Mouse (Mus musculus) intestine, embryonic 15.5 days (tissue): Measurements from ENCODE around the gene Hps3. TPM values are rescaled to one million over a fixed set of nuclear protein-coding genes. Genes with fewer than 3 reads are reported as not detected.
A peak's percentile ranks its signal among the peaks of the same experiment; 100 is the strongest.

Experiments used
- ATAC-seq: fragments of 200-750 bp; cut with Nextera tagmentation; 2 replicates; pipeline ENCODE4 v1.8.0; 2017; ENCODE audit warnings: moderate TSS enrichment, moderate library complexity
- H3K27ac ChIP-seq: fragments of 300-500 bp; sonication (generic); 2 replicates; pipeline ENCODE4 v1.5.1; 2015; ENCODE audit warnings: mild to moderate bottlenecking, inconsistent platforms
- H3K27me3 ChIP-seq: fragments of 300-500 bp; sonication (generic); replicated peaks from 2 replicates; pipeline ENCODE4 v1.6.1; 2015; ENCODE audit warnings: inconsistent platforms
- H3K36me3 ChIP-seq: fragments of 300-500 bp; sonication (generic); 2 replicates; pipeline ENCODE4 v1.6.1; 2015; ENCODE audit warnings: inconsistent platforms
- H3K4me1 ChIP-seq: fragments of 300-500 bp; sonication (generic); replicated peaks from 2 replicates; pipeline ENCODE4 v1.6.1; 2015; ENCODE audit warnings: inconsistent platforms
- H3K4me2 ChIP-seq: fragments of 300-500 bp; sonication (generic); replicated peaks from 2 replicates; pipeline ENCODE4 v1.6.1; 2015; ENCODE audit warnings: mild to moderate bottlenecking, inconsistent platforms
- H3K4me3 ChIP-seq: fragments of 300-500 bp; sonication (generic); replicated peaks from 2 replicates; pipeline ENCODE4 v1.5.1; 2015; ENCODE audit warnings: inconsistent platforms
- H3K9ac ChIP-seq: fragments of 300-500 bp; sonication (generic); 2 replicates; pipeline ENCODE4 v1.6.1; 2015; ENCODE audit warnings: inconsistent platforms
- H3K9me3 ChIP-seq: fragments of 300-500 bp; sonication (generic); 2 replicates; pipeline ENCODE4 v1.6.1; 2016; ENCODE audit warnings: inconsistent platforms
- WGBS: fragments of 180-500 bp; shearing (Covaris S2); methylation state at CpG from one replicate; pipeline ENCODE4 v1.1.7; 2015; 5-methylcytosine and 5-hydroxymethylcytosine counted together
- polyA plus RNA-seq: library from polyadenylated mRNA; unstranded; fragments of >200 nt; fragmentation: Nextera tagmentation; extraction: Ambion mirVana; gene quantifications from 2 replicates; pipeline ENCODE4 v1.2.1, GENCODE M21; 2015

The Hps3 gene
- polyA plus RNA-seq, 1 experiment from 2014 or later, result 11.0 TPM

GRCm38 (mm10) chr3:20000806-20001205 is 34.3 kb downstream of the Hps3 start:
- Histone ChIP-seq H3K27me3 (no peaks in the 10 kb centered on the region), H3K4me2 (no peak overlapping the region), H3K4me1 (no peaks in the 10 kb centered on the region), H3K27ac (no peak overlapping the region), H3K36me3 (no peaks in the 10 kb centered on the region), H3K9me3 (no peaks in the 10 kb centered on the region), H3K4me3 (no peak overlapping the region), H3K9ac (no peak overlapping the region)
- 90% methylated on average over 4 of the region's 4 CpGs for WGBS
- ATAC-seq, result no peak

- no peak overlapping the region for H3K27ac ChIP-seq
- no peak for ATAC-seq
- H3K9ac ChIP-seq, result no peak overlapping the region
- WGBS, result 81% methylated on average over 2 of the region's 2 CpGs
- H3K9me3 ChIP-seq, result no peaks in the 10 kb centered on the region
- H3K4me3 ChIP-seq, result no peak overlapping the region
- no peaks in the 10 kb centered on the region for H3K27me3 ChIP-seq
- no peak overlapping the region for H3K4me2 ChIP-seq
- no peaks in the 10 kb centered on the region for H3K4me1 ChIP-seq
- no peaks in the 10 kb centered on the region for H3K36me3 ChIP-seq
Observed at GRCm38 (mm10) chr3:19999551-19999950, 35.6 kb downstream of the Hps3 start.

DNA sequence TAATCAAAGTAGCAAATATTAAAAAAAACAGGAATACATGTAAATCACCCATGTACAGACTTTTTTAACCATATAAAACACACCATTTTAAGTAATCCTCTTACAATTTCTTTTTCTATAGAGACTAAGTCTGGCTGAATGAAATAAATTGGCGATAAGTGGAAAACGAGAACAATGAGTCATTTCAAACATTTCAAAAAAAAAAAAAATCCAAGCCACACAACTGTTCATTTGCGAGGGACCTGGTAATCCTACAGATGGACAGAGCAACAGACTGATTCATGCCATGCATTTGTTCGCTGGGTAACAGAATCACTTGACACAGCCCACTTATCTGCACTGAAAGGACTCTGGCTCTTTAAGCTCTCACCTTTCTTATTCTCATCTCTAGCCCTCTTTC is 42.7 kb downstream of the Hps3 start:
- H3K4me3 ChIP-seq, result no peak overlapping the region
- no peaks in the 10 kb centered on the region for H3K36me3 ChIP-seq
- 80% methylated on average over 4 of the region's 4 CpGs for WGBS
- no peak overlapping the region for H3K4me2 ChIP-seq
- no peak overlapping the region for H3K27ac ChIP-seq
- H3K9ac ChIP-seq, result no peak overlapping the region
- no peaks in the 10 kb centered on the region for H3K27me3 ChIP-seq
- no peaks in the 10 kb centered on the region for H3K9me3 ChIP-seq
- H3K4me1 ChIP-seq, result no peaks in the 10 kb centered on the region
- ATAC-seq, result no peak

DNA sequence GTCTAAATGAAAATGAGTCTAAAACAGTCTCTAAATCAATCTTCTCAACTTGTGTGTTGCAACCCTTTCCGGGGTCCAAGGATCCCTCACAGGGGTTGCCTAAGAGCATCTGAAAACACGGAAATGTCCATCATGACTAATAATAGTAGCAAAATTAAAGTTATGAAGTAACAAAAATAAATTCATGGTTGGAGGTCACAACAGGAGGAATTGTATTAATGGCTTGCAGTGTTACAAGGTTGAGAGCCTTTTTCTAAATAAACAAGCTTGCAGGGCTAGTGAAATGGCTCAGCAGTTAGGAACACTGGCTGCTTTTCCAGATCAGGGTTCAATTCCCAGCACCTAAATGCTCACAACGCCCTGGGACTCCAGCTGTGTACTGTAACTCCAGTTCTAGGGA is 45.1 kb downstream of the Hps3 start:
- Histone ChIP-seq H3K36me3 (no peaks in the 10 kb centered on the region), H3K27me3 (no peaks in the 10 kb centered on the region), H3K9me3 (no peaks in the 10 kb centered on the region), H3K27ac (no peak overlapping the region), H3K4me1 (no peaks in the 10 kb centered on the region), H3K4me2 (no peak overlapping the region), H3K4me3 (no peak overlapping the region), H3K9ac (no peak overlapping the region)
- no peak for ATAC-seq
- 76% methylated on average over 3 of the region's 3 CpGs for WGBS

DNA sequence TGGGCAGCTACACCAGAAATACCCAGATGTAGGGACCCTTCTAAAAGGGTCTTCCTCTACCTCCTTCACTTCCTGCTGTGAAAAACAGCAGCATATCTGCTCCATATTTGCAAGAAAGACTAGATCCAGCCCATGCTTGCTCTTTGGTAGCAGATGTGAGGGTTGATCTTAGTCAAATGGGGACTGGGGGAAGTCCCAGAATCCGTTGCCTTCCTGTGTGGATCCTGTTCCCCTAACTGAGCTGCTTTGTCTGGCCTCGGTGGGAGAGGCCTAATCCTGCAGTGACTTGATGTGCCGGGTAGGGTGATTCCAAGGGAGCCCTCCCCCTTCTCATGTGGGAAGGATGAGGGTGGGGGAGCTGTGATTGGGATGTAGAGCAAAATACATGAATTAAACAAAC is 49.0 kb downstream of the Hps3 start:
- ATAC-seq, result no peak
- Histone ChIP-seq H3K4me3 (no peak overlapping the region), H3K9me3 (no peaks in the 10 kb centered on the region), H3K27ac (no peak overlapping the region), H3K36me3 (no peaks in the 10 kb centered on the region), H3K4me1 (no peaks in the 10 kb centered on the region), H3K9ac (no peak overlapping the region), H3K4me2 (no peak overlapping the region), H3K27me3 (no peaks in the 10 kb centered on the region)
- 42% methylated on average over 3 of the region's 3 CpGs for WGBS

DNA sequence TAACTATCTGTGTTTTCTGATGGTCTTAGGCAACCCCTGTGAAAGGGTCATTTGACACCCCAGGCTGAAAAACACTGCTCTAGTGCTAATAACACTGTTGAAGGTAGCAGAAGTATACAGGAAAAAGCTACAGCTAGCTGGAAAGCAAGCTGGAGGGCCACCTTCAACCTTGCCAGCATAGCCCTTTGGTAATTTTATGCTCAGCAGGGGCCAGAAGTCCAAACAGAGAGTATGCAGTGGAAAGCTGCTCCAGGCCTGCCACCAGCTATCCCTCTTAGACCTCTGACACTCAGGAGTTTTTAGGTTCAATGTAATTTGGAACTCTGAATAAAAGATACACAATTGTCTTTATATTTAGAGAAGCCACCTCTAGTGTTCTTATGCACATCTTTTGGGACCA is 52.3 kb downstream of the Hps3 start:
- Histone ChIP-seq H3K27me3 (no peaks in the 10 kb centered on the region), H3K4me2 (no peak overlapping the region), H3K4me1 (no peaks in the 10 kb centered on the region), H3K9ac (no peak overlapping the region), H3K27ac (no peak overlapping the region), H3K4me3 (no peak overlapping the region), H3K36me3 (no peaks in the 10 kb centered on the region), H3K9me3 (no peaks in the 10 kb centered on the region)
- no peak for ATAC-seq

GRCm38 (mm10) chr3:19981156-19981555 is 54.0 kb downstream of the Hps3 start:
- Histone ChIP-seq H3K9me3 (no peaks in the 10 kb centered on the region), H3K4me2 (no peak overlapping the region), H3K36me3 (no peaks in the 10 kb centered on the region), H3K27ac (no peak overlapping the region), H3K27me3 (no peaks in the 10 kb centered on the region), H3K9ac (no peak overlapping the region), H3K4me3 (no peak overlapping the region), H3K4me1 (no peaks in the 10 kb centered on the region)
- WGBS, result 87% methylated on average over 2 of the region's 2 CpGs
- ATAC-seq, result no peak

DNA sequence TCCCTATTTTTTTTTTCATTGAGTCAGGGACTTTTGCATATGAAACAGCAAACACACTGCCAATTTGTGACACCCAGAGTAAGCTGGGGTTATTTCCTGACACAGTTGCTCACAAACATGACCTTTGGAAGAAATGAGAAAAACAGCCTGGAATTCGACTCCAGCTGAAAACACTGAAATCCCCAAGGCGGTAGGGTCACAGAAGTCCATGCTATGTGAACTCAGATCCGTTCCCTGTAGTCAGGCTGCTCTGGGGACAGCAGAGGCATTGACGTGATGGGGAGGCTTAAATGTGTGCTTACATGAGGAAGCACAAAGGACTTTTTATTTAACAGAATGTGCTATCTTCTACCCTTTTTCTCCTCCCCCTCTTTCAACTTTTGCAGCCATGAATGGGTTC is 56.6 kb downstream of the Hps3 start:
- ATAC-seq, result no peak
- Histone ChIP-seq H3K4me2 (no peak overlapping the region), H3K4me1 (no peaks in the 10 kb centered on the region), H3K27ac (no peak overlapping the region), H3K27me3 (no peaks in the 10 kb centered on the region), H3K36me3 (no peaks in the 10 kb centered on the region), H3K9ac (no peak overlapping the region), H3K4me3 (no peak overlapping the region), H3K9me3 (no peaks in the 10 kb centered on the region)
- WGBS, result 50% methylated on average over 4 of the region's 4 CpGs

- 81% methylated on average over 4 of the region's 4 CpGs for WGBS
- Histone ChIP-seq H3K9me3 (no peaks in the 10 kb centered on the region), H3K27me3 (no peaks in the 10 kb centered on the region), H3K4me3 (no peak overlapping the region), H3K36me3 (no peaks in the 10 kb centered on the region), H3K9ac (no peak overlapping the region), H3K4me1 (no peaks in the 10 kb centered on the region), H3K27ac (no peak overlapping the region), H3K4me2 (no peak overlapping the region)
- no peak for ATAC-seq
Observed at GRCm38 (mm10) chr3:19966072-19966471, 69.0 kb downstream of the Hps3 start.

GRCm38 (mm10) chr3:19965239-19965638 is 69.9 kb downstream of the Hps3 start:
- peak; percentile 60 for ATAC-seq

GRCm38 (mm10) chr3:19964625-19965188 is 70.4 kb downstream of the Hps3 start:
- no peak overlapping the region for H3K27ac ChIP-seq
- WGBS, result 59% methylated on average over 2 of the region's 2 CpGs
- no peaks in the 10 kb centered on the region for H3K27me3 ChIP-seq
- H3K4me1 ChIP-seq, result no peaks in the 10 kb centered on the region
- H3K4me3 ChIP-seq, result no peak overlapping the region
- no peak overlapping the region for H3K9ac ChIP-seq
- ATAC-seq, result no peak
- no peaks in the 10 kb centered on the region for H3K9me3 ChIP-seq
- no peak overlapping the region for H3K4me2 ChIP-seq
- no peaks in the 10 kb centered on the region for H3K36me3 ChIP-seq

More at GRCm38 (mm10) chr3:19965239-19965638, 69.9 kb downstream of the Hps3 start:
- H3K4me2 ChIP-seq, result no peak overlapping the region
- no peak overlapping the region for H3K4me3 ChIP-seq
- WGBS, result 85% methylated on average over 5 of the region's 5 CpGs
- no peak overlapping the region for H3K27ac ChIP-seq
- no peaks in the 10 kb centered on the region for H3K4me1 ChIP-seq
- no peaks in the 10 kb centered on the region for H3K36me3 ChIP-seq
- H3K9me3 ChIP-seq, result no peaks in the 10 kb centered on the region
- H3K27me3 ChIP-seq, result no peaks in the 10 kb centered on the region
- H3K9ac ChIP-seq, result no peak overlapping the region

GRCm38 (mm10) chr3:19962769-19963513 is 72.2 kb downstream of the Hps3 start:
- no peak overlapping the region for H3K4me3 ChIP-seq
- no peaks in the 10 kb centered on the region for H3K4me1 ChIP-seq
- no peaks in the 10 kb centered on the region for H3K27me3 ChIP-seq
- no peak overlapping the region for H3K9ac ChIP-seq
- H3K36me3 ChIP-seq, result no peaks in the 10 kb centered on the region
- 54% methylated on average over 3 of the region's 3 CpGs for WGBS
- no peaks in the 10 kb centered on the region for H3K9me3 ChIP-seq
- ATAC-seq, result peak; percentile 77
- H3K27ac ChIP-seq, result no peak overlapping the region
- H3K4me2 ChIP-seq, result no peak overlapping the region

- Histone ChIP-seq H3K27ac (no peak overlapping the region), H3K4me1 (no peaks in the 10 kb centered on the region), H3K9ac (no peak overlapping the region), H3K27me3 (no peaks in the 10 kb centered on the region), H3K9me3 (no peaks in the 10 kb centered on the region), H3K4me3 (no peak overlapping the region), H3K36me3 (no peaks in the 10 kb centered on the region), H3K4me2 (no peak overlapping the region)
- 69% methylated on average over 2 of the region's 2 CpGs for WGBS
- no peak for ATAC-seq
Observed at GRCm38 (mm10) chr3:19961341-19961740, 73.8 kb downstream of the Hps3 start.
